ENCODE assay signal across 19 mouse cellular contexts in the genomic region with DNA sequence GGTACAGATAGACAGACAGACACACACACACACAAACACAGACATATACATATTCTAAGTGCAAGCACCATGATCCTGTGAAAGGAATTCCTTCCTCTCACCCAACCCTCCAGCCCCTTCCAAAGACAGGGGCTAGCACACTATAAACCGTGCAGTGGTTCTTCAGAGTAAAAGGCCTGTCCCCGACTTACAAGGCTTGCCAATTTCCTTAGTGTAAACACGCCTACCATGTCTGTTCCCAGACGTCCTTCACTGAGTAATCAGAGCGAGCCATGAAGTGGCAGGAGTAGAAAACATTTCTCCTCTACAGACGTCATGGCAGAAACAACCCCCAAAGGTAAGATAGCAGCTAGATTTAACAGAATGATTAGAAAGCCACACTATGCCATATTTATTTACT. TPM values are rescaled to one million over a fixed set of nuclear protein-coding genes. Genes with fewer than 3 reads are reported as not detected.
DNase-seq lines count a peak whose midpoint lies in the region; ATAC-seq and TF ChIP-seq lines count a peak whose summit lies in the region.
"Had no signal": no experiment of that assay in that cellular context is flagged by ENCODE, and none has a peak within 500 bp of the region (broad histone marks: within the 10 kb centered on the region; RNA-seq: fewer than 3 reads in every experiment).

No protein-coding gene starts in this region.

- no peak for TF ChIP-seq CTCF in lung, adult 2 months (IDR thresholded peaks at IDR 0.05; ENCODE audit: insufficient read depth, low read length)
- TF ChIP-seq CTCF in lung, postnatal 0 days (IDR thresholded peaks at IDR 0.05) = no peak
- TF ChIP-seq CTCF in liver, postnatal 0 days (IDR thresholded peaks at IDR 0.05; ENCODE audit: low read depth) = no peak

- peaks cover 4% of the 10 kb centered on the region; the same call in 1 of the 2 replicates for H3K27me3 ChIP-seq in lung, embryonic 15.5 days
- H3K27me3 ChIP-seq in lung, postnatal 0 days (replicated peaks; ENCODE audit: insufficient read depth, low read length) = no peaks in the 10 kb centered on the region
- H3K27me3 ChIP-seq in liver, postnatal 0 days (ENCODE audit: insufficient read depth, low read length) = no peaks in the 10 kb centered on the region
- H3K27me3 ChIP-seq: embryonic facial prominence, embryonic 12.5 days; forebrain, embryonic 13.5 days; forebrain, embryonic 15.5 days had no signal

- 13% methylated on average over 6 of the region's 6 CpGs for WGBS in lung, embryonic 15.5 days
- WGBS in lung, adult 2 months = 25% methylated on average over 6 of the region's 6 CpGs
- 9% methylated on average over 6 of the region's 6 CpGs for WGBS in lung, postnatal 0 days
- WGBS in liver, postnatal 0 days (ENCODE audit: insufficient replicate concordance) = 52% methylated on average over 6 of the region's 6 CpGs

- no peak overlapping the region for H3K27ac ChIP-seq in lung, embryonic 15.5 days
- H3K27ac ChIP-seq in lung, postnatal 0 days (ENCODE audit: low read length) = peak overlapping the region; percentile 20; the same call in 1 of the 2 replicates
- H3K27ac ChIP-seq in liver, postnatal 0 days (ENCODE audit: low read depth) = no peak overlapping the region
- H3K27ac ChIP-seq: embryonic facial prominence, embryonic 10.5 days; embryonic facial prominence, embryonic 12.5 days; forebrain, embryonic 13.5 days; forebrain, embryonic 15.5 days had no signal

- DNase-seq in lung, adult 2 months = no peak
- peak; percentile 64 for DNase-seq in lung, postnatal 0 days (ENCODE audit: low spot score)
- no peak for DNase-seq in lung, postnatal 4 days
- DNase-seq in lung, postnatal 10 days = peak; percentile 30
- DNase-seq in liver, postnatal 0 days = no peak
- DNase-seq in cerebellum, adult 11-12 months = no peak
- DNase-seq: adrenal gland, adult 2 months; adrenal gland, postnatal 10 days; adrenal gland, postnatal 25 days; cerebellum, adult 18-20 months; cerebellum, adult 8-10 months; cerebellum, adult 9-11 months; cerebellum, postnatal 25 days; forebrain, postnatal 0 days had no signal

- no peak for TF ChIP-seq POLR2A in lung, adult 2 months (IDR thresholded peaks at IDR 0.05; ENCODE audit: borderline replicate concordance, extremely low read depth, low read depth, low read length)

- peaks cover 26% of the 10 kb centered on the region for H3K4me1 ChIP-seq in lung, embryonic 15.5 days
- H3K4me1 ChIP-seq in lung, adult 2 months (ENCODE audit: control insufficient read depth, insufficient read depth, low read length) = no peaks in the 10 kb centered on the region
- H3K4me1 ChIP-seq in lung, postnatal 0 days (ENCODE audit: insufficient read depth, low read depth, low read length) = peaks cover 7% of the 10 kb centered on the region; the same call in 1 of the 2 replicates
- H3K4me1 ChIP-seq in liver, postnatal 0 days (ENCODE audit: insufficient read depth) = peaks cover 11% of the 10 kb centered on the region; the same call in 1 of the 2 replicates
- H3K4me1 ChIP-seq: embryonic facial prominence, embryonic 12.5 days; forebrain, embryonic 13.5 days; forebrain, embryonic 15.5 days had no signal

- no peaks in the 10 kb centered on the region for H3K9me3 ChIP-seq in lung, embryonic 15.5 days
- no peaks in the 10 kb centered on the region for H3K9me3 ChIP-seq in lung, postnatal 0 days (ENCODE audit: low read length)
- no peaks in the 10 kb centered on the region for H3K9me3 ChIP-seq in liver, postnatal 0 days (ENCODE audit: low read length)
- H3K9me3 ChIP-seq: embryonic facial prominence, embryonic 10.5 days; embryonic facial prominence, embryonic 12.5 days; forebrain, embryonic 13.5 days; forebrain, embryonic 15.5 days had no signal

- ATAC-seq in lung, embryonic 15.5 days (ENCODE audit: borderline replicate concordance, extremely low read depth, low FRiP score, low TSS enrichment) = peak; percentile 72; the same call in 1 of the 2 replicates
- peak; percentile 80 for ATAC-seq in lung, postnatal 0 days
- ATAC-seq in liver, postnatal 0 days = no peak
- ATAC-seq: forebrain, embryonic 13.5 days; forebrain, embryonic 15.5 days; forebrain, postnatal 0 days had no signal

- no peak overlapping the region for H3K9ac ChIP-seq in lung, embryonic 15.5 days
- H3K9ac ChIP-seq in lung, postnatal 0 days (replicated peaks; ENCODE audit: low read depth) = no peak overlapping the region
- H3K9ac ChIP-seq in liver, postnatal 0 days (replicated peaks) = no peak overlapping the region
- H3K9ac ChIP-seq: embryonic facial prominence, embryonic 12.5 days; forebrain, embryonic 13.5 days; forebrain, embryonic 15.5 days; forebrain, postnatal 0 days had no signal

- TF ChIP-seq EP300 in lung, postnatal 0 days (IDR thresholded peaks at IDR 0.05) = peak; percentile 25; the same call in 1 of the 2 replicates
- no peak for TF ChIP-seq EP300 in liver, postnatal 0 days (IDR thresholded peaks at IDR 0.05; ENCODE audit: low read depth)

- no peak overlapping the region for H3K4me3 ChIP-seq in lung, embryonic 15.5 days
- no peak overlapping the region for H3K4me3 ChIP-seq in lung, adult 2 months (replicated peaks; ENCODE audit: extremely low read depth, low read depth, low read length)
- no peak overlapping the region for H3K4me3 ChIP-seq in lung, postnatal 0 days (ENCODE audit: low read depth, low read length)
- no peak overlapping the region for H3K4me3 ChIP-seq in liver, postnatal 0 days (ENCODE audit: low read depth, low read length)
- H3K4me3 ChIP-seq: embryonic facial prominence, embryonic 10.5 days; embryonic facial prominence, embryonic 12.5 days; forebrain, embryonic 13.5 days; forebrain, embryonic 15.5 days had no signal

- H3K4me2 ChIP-seq in lung, embryonic 15.5 days = no peak overlapping the region
- H3K4me2 ChIP-seq in lung, postnatal 0 days (replicated peaks; ENCODE audit: low read depth, low read length) = no peak overlapping the region
- H3K4me2 ChIP-seq in liver, postnatal 0 days (ENCODE audit: low read depth, low read length) = no peak overlapping the region
- H3K4me2 ChIP-seq: embryonic facial prominence, embryonic 12.5 days; forebrain, embryonic 13.5 days; forebrain, embryonic 15.5 days had no signal

- H3K36me3 ChIP-seq in lung, embryonic 15.5 days = no peaks in the 10 kb centered on the region
- H3K36me3 ChIP-seq in lung, postnatal 0 days (ENCODE audit: insufficient read depth, low read length) = no peaks in the 10 kb centered on the region
- H3K36me3 ChIP-seq in liver, postnatal 0 days (replicated peaks; ENCODE audit: insufficient read depth, low read length) = no peaks in the 10 kb centered on the region
- H3K36me3 ChIP-seq: embryonic facial prominence, embryonic 10.5 days; embryonic facial prominence, embryonic 12.5 days; forebrain, embryonic 15.5 days had no signal

RNA-seq across cellular contexts. Expression of gene Skap1, which starts 38.2 kb away (rescaled TPM):
- 1.6 and 6.6 TPM in 2 replicates for polyA plus RNA-seq in lung, embryonic 15.5 days (2015; fragmentation: Nextera tagmentation; extraction: Ambion mirVana)
- 2.2 and 2.4 TPM in 2 replicates for polyA plus RNA-seq in lung, adult 2 months (2012; rRNA removed)
- 0.73 and 1.0 TPM in 2 replicates for polyA plus RNA-seq in lung, postnatal 0 days (2015; fragmentation: Nextera tagmentation; extraction: Ambion mirVana)
- 0.35 and 0.45 TPM in 2 replicates for polyA plus RNA-seq in liver, postnatal 0 days (2015; fragmentation: Nextera tagmentation; extraction: Ambion mirVana)

Comparison
In these comparisons a context has a peak if more than half of its experiments do, and no peak if none do; other contexts are left out.
1. DNase-seq: peak in lung, postnatal 0 days (single experiment) and lung, postnatal 10 days (single experiment); none in lung, adult 2 months (single experiment), lung, postnatal 4 days (0 of 2), liver, postnatal 0 days (single experiment) and cerebellum, adult 11-12 months (single experiment).